Mouse (Mus musculus): Measurements from ENCODE around the gene Mnt.

DNA sequence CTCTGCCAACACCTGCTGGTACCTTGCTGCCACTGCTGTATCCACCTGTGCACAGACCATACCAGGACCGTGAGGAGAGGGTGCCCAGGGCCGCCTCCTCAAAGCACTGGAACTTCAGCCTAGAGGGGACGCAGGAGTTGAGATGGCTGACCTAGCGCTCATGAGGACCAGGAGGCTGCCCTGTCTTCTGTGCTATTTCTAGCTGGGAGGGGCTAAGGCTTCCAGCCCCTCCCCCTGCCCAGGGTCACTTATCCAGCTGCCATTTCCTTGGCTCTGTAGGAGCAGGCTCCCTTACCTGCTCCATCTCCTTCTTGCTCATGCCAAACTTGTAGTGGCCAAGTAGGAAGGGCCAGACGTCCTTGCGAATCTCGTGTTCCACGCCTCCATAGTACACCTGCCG lies 27.0 kb downstream of the Mnt start:
- TF ChIP-seq CTCF (IDR thresholded peaks at IDR 0.05; ENCODE audit: extremely low read depth, insufficient read depth, low read length) = no peak
- no peak for TF ChIP-seq POLR2A (IDR thresholded peaks at IDR 0.05; ENCODE audit: extremely low read depth, insufficient read depth, low read length)

Data from cortical plate, adult 2 months (tissue).